Mouse (Mus musculus): ENCODE results near the gene Lekr1. TPM values are rescaled to one million over a fixed set of nuclear protein-coding genes. Genes with fewer than 3 reads are reported as not detected.

The Lekr1 gene
- total and polyA plus RNA-seq, 3 experiments: 1.8 to 2.5 TPM; not detected in 1

GRCm38 (mm10) chr3:65633604-65634003, 32.4 kb upstream of the Lekr1 start:
- H3K27ac ChIP-seq (ENCODE audit: control insufficient read depth, low read depth, low read length): no peak overlapping the region
- H3K9ac ChIP-seq (ENCODE audit: control insufficient read depth, low read depth, low read length, poor library complexity, severe bottlenecking): no peak overlapping the region
- TF ChIP-seq USF1 (IDR thresholded peaks at IDR 0.05; ENCODE audit: low read depth, low read length) (no peak), EP300 (IDR thresholded peaks at IDR 0.05; ENCODE audit: low read depth in 1 of 2, low read length in 2 of 2) (no peak), POLR2AphosphoS2 (IDR thresholded peaks at IDR 0.05; ENCODE audit: low read length) (no peak), NRF1 (IDR thresholded peaks at IDR 0.05; ENCODE audit: insufficient read depth, low read depth, low read length, poor library complexity, severe bottlenecking) (no peak), E2F4 (IDR thresholded peaks at IDR 0.05; ENCODE audit: borderline replicate concordance, low read depth, low read length) (no peak), MAX (IDR thresholded peaks at IDR 0.05; ENCODE audit: low read length) (no peak), ZC3H11A (IDR thresholded peaks at IDR 0.05; ENCODE audit: low read depth, low read length) (no peak), MAFK (IDR thresholded peaks at IDR 0.05; ENCODE audit: borderline replicate concordance, low read depth, low read length) (no peak), JUND (IDR thresholded peaks at IDR 0.05; ENCODE audit: low read depth, low read length) (no peak), USF2 (IDR thresholded peaks at IDR 0.05; ENCODE audit: borderline replicate concordance in 1 of 2, insufficient read depth in 1 of 2, low read depth in 1 of 2, low read length in 2 of 2) (no peak), SIN3A (IDR thresholded peaks at IDR 0.05; ENCODE audit: low read length) (no peak), ZMIZ1 (IDR thresholded peaks at IDR 0.05; ENCODE audit: low read depth, low read length) (no peak), MYC (IDR thresholded peaks at IDR 0.05; ENCODE audit: low read depth, low read length) (no peak), MAZ (IDR thresholded peaks at IDR 0.05; ENCODE audit: low read depth, low read length) (no peak), TCF12 (IDR thresholded peaks at IDR 0.05; ENCODE audit: low read depth, low read length) (no peak), ZKSCAN1 (IDR thresholded peaks at IDR 0.05; ENCODE audit: low read depth, low read length) (no peak), MXI1 (IDR thresholded peaks at IDR 0.05; ENCODE audit: low read depth, low read length) (no peak)
- no peak for DNase-seq (ENCODE audit: low read depth, low spot score)
- no peaks in the 10 kb centered on the region for H3K79me2 ChIP-seq (ENCODE audit: control insufficient read depth, insufficient read depth, low read length, poor library complexity)
- H3K4me3 ChIP-seq (ENCODE audit: control insufficient read depth in 1 of 2, insufficient read depth in 1 of 2, low read depth in 2 of 2, low read length in 2 of 2): no peak overlapping the region
- H3K9me3 ChIP-seq (replicated peaks; ENCODE audit: insufficient read depth, low read length): no peaks in the 10 kb centered on the region
- no peaks in the 10 kb centered on the region; a peak in 1 of 4 replicates for H3K27me3 ChIP-seq (ENCODE audit: control insufficient read depth in 1 of 2, insufficient read depth in 2 of 2, low read length in 2 of 2)
- no peaks in the 10 kb centered on the region for H3K4me1 ChIP-seq (ENCODE audit: control insufficient read depth in 1 of 2, insufficient read depth in 2 of 2, low read length in 2 of 2)
- no peaks in the 10 kb centered on the region for H3K36me3 ChIP-seq (ENCODE audit: control insufficient read depth in 1 of 2, insufficient read depth in 2 of 2, low read length in 2 of 2)

GRCm38 (mm10) chr3:65635983-65636382, 30.0 kb upstream of the Lekr1 start:
- no peak for DNase-seq (ENCODE audit: low read depth, low spot score)
- Histone ChIP-seq H3K79me2 (ENCODE audit: control insufficient read depth, insufficient read depth, low read length, poor library complexity) (no peaks in the 10 kb centered on the region), H3K36me3 (ENCODE audit: control insufficient read depth in 1 of 2, insufficient read depth in 2 of 2, low read length in 2 of 2) (no peaks in the 10 kb centered on the region), H3K4me3 (ENCODE audit: control insufficient read depth in 1 of 2, insufficient read depth in 1 of 2, low read depth in 2 of 2, low read length in 2 of 2) (no peak overlapping the region), H3K27ac (ENCODE audit: control insufficient read depth, low read depth, low read length) (no peak overlapping the region), H3K9ac (ENCODE audit: control insufficient read depth, low read depth, low read length, poor library complexity, severe bottlenecking) (no peak overlapping the region), H3K27me3 (ENCODE audit: control insufficient read depth in 1 of 2, insufficient read depth in 2 of 2, low read length in 2 of 2) (no peaks in the 10 kb centered on the region; a peak in 1 of 4 replicates), H3K9me3 (replicated peaks; ENCODE audit: insufficient read depth, low read length) (no peaks in the 10 kb centered on the region), H3K4me1 (ENCODE audit: control insufficient read depth in 1 of 2, insufficient read depth in 2 of 2, low read length in 2 of 2) (no peaks in the 10 kb centered on the region)
- TF ChIP-seq CHD2 (IDR thresholded peaks at IDR 0.05; ENCODE audit: low read length) (no peak), USF2 (IDR thresholded peaks at IDR 0.05; ENCODE audit: borderline replicate concordance in 1 of 2, insufficient read depth in 1 of 2, low read depth in 1 of 2, low read length in 2 of 2) (no peak), RAD21 (IDR thresholded peaks at IDR 0.05; ENCODE audit: low read depth, low read length) (no peak), NELFE (IDR thresholded peaks at IDR 0.05; ENCODE audit: low read depth, low read length) (no peak), TBP (IDR thresholded peaks at IDR 0.05; ENCODE audit: low read depth, low read length) (no peak), USF1 (IDR thresholded peaks at IDR 0.05; ENCODE audit: low read depth, low read length) (no peak), POLR2AphosphoS5 (IDR thresholded peaks at IDR 0.05; ENCODE audit: borderline replicate concordance, low read depth, low read length) (no peak), MYC (IDR thresholded peaks at IDR 0.05; ENCODE audit: low read depth, low read length) (no peak), ZNF384 (IDR thresholded peaks at IDR 0.05; ENCODE audit: low read depth, low read length) (no peak), CHD1 (IDR thresholded peaks at IDR 0.05; ENCODE audit: low read depth, low read length) (no peak), MXI1 (IDR thresholded peaks at IDR 0.05; ENCODE audit: low read depth, low read length) (no peak), RCOR1 (IDR thresholded peaks at IDR 0.05; ENCODE audit: low read depth, low read length) (no peak), GATA1 (IDR thresholded peaks at IDR 0.05; ENCODE audit: low read depth, low read length) (no peak)

Data from MEL (cell line).